Mouse (Mus musculus) kidney, adult 8-10 months (tissue): ENCODE measurements at regions not wholly inside any gene's neighbourhood (a gene's known extent, or its start where the extent isn't known, plus 50 kb on each side); places are given as distances from the start of the nearest gene placed in this dataset.

Experiments
- DNase-seq, 2 experiments: peaks; one replicate each; pipeline ENCODE4 v3.0.0; 2022

DNA sequence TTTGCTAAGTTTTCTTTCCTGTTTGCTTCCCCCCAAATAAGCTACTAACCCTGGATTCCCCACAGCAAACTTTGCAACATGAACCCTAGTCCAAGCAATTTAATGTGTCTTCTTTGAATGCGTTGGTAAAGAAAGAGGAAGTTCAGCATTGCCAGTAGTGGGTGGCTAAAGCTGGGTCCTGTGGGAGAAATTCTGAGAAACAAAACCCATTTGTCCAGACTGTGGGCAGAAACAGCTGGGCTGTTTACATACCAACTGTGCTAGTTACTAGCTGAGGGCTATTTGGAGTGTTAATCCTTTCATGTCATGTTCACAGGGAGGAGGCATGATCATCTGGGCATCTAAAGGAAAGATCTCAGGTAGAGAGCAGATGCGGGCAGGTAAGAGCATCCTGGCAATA lies 51.8 kb upstream of the 1190002N15Rik start:
- DNase-seq = no peak

DNA sequence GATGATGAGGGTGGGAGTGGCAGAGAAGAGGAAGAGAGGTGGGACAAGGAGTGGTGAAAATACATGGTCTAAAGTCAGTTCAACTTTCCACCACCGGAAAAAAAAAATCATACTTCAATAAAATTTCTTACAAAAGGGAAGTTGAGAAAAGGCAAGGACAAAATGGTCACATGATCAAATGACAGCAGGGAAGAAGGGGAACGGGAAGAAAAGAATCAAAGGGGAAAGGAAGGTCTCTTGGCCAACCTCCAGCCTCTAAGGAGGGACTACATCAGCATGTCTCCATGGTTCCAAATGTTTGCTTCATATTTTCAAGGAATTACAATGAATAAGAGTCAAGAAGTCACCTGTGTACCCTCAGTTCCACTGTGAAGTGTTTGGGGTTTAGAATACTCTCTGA lies 64.7 kb upstream of the Slc9a9 start:
- no peak for DNase-seq

GRCm38 (mm10) chr9:94606422-94606821 lies 63.3 kb upstream of the Slc9a9 start:
- peak; percentile 4 to 13 for DNase-seq

DNA sequence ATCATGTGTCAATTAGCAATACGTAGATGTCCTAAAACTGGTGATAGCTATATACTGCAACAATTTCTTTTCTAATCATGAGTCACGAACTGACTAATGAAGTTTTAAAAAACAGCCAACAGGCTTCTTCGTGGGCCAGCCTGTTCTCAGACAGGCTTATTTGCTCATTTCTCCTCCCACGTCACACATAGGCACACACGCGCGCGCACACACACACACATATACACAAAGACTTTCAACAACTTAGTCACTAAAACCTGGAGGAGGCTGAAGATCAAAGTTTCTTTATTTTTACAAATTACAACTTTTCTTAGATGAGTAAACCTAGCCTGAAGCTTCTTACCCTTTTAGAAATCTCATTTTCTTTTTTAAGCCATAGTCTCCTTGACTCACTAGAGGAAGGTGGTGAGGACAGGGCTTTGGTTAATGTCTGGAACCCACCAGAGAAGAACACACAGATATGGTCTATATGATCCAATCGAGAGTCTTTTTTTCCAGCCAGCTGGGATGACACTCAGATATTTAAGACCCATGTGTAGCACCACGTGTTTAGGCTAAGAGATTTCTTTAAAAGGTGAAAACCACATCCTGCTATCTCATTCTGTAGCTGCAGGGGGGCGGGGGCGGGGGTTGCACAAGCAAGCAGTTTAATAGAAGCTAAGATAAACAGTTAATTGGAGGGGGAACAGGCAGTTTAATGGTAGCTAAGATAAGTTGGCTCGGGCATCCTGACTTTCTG lies 62.5 kb upstream of the Slc9a9 start:
- no peak for DNase-seq

DNA sequence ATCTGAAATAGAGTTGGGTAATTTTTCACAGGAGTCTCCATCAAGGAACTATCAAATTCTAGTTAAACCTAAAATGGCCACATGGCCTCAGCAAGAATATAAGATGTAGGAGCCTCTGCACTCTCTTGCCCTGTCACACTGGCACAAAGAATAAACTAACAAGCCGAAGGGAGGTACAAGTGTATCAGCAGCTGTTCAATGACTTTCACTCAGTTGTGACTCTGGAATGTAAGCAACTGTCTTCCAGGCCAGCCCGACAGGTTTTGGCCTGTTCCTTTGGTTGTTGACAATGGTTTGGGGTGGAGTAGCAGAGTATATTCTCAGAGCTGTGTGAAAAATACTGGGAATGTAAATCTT lies 62.0 kb upstream of the Slc9a9 start:
- DNase-seq = no peak

DNA sequence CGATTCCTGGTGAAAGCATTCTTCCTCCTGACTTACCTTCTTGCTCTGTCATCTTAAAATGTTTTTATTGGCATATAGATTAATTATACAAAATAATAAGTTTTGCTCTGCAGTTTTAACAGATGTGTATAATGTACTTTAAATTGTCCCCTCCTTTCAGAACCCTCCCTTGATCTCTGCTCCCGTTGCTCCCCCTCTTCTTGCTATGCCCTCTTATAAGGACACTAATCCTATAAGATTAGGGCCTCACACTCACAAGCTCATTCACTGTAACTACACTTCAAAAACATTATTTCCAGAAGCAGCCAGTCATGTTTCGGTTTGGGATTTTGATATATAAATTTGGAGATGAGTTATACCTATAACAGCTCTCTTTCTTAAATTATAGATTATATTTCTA lies 59.6 kb upstream of the Slc9a9 start:
- no peak for DNase-seq

- no peak for DNase-seq
These were observed 58.9 kb upstream of the Slc9a9 start for GRCm38 (mm10) chr9:94610600-94611337.

- DNase-seq = peak; percentile 26 to 28
These were observed 55.6 kb upstream of the Slc9a9 start for GRCm38 (mm10) chr9:94613891-94614671.

DNA sequence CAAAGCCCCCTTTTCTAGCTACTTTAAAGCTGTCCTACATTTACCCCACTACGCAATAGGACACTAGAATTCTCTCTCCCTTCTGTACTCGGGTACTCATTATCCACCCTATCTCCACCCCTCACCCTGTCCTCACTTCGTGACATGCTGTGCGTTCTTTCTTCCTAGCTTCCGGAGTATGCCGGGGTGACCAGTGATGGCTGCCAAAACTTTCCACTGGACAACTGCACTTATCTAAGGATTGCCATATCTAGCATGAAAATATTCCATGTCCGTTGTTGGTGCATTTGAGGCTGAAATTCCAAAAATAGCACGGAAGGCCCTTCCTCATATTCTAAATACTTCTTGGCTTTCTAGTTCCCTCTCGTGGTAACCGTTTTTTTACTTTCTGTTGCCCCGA lies 54.5 kb upstream of the Slc9a9 start:
- DNase-seq = no peak

DNA sequence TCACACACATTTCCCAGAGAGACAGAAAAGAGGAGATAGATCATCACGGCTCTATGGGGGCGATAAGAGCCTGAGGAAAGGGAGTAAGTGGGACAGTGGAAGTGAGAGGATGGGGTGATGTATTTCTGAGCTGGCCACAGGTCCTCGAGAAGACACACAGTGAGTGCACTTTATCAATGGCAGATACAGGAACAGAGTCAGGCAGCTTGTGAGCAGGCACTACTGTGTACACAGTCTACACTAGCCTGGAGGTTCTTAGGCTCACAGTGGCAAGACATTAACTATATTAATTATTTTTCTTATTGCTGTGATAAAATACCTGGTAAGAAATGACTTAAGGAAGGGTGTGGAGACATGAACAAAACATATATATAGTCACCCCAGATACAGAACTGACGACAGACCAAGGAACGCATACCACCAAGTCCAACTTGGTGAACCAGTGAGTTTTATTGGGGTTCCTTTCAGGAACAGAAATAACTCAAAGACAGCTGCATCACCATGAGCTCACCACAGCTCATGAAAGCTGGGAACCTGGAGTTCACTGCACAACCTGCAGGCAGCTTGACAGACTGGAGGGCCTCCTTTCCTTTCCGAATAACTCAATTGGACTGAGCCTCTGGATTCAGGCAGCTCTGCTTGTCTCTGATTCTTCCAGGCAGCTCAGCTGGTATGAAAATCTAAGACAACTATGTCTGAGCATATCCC lies 51.5 kb upstream of the Slc9a9 start:
- DNase-seq = no peak
